Mouse (Mus musculus) sigmoid colon, adult 10 weeks (tissue): ENCODE data around the gene Enpp7. TPM values are rescaled to one million over a fixed set of nuclear protein-coding genes. Genes with fewer than 3 reads are reported as not detected.

Experiments used
- polyA plus RNA-seq: library from polyadenylated mRNA; stranded (reverse); fragments of 350-450 nt; fragmentation: Illumina TruSeq; extraction: RNeasy Lipid Tissue Mini Kit (QIAGEN cat#74804); gene quantifications from one replicate; pipeline ENCODE4 v1.2.3, GENCODE M21; 2014; ENCODE audit warnings: low read depth, low replicate concordance

Gene Enpp7
- not detected for polyA plus RNA-seq

GRCm38 (mm10) chr11:118987999-118988398 is at the start of gene Enpp7:
Gene Enpp7 (plus strand): TSS chr11:118988188.

GRCm38 (mm10) chr11:119022895-119023615 is 35.1 kb downstream of the Enpp7 start, which contains the start of gene Cbx2:
Gene Cbx2 (plus strand): TSS chr11:119022962.

GRCm38 (mm10) chr11:119040600-119041324 is 52.8 kb downstream of the Enpp7 start, which contains the start of gene Cbx8:
Gene Cbx8 (minus strand): TSS chr11:119040969.

Other genes with a start within 250 kb of the Enpp7 start
- 0.19 TPM for gene Rbfox3, start 76.6 kb upstream of the Enpp7 start, polyA plus RNA-seq
- gene Cbx2, start 34.8 kb downstream of the Enpp7 start, polyA plus RNA-seq: 0.41 TPM
- gene Cbx8, start 52.8 kb downstream of the Enpp7 start, polyA plus RNA-seq: 1.0 TPM
- 3.4 TPM for gene Cbx4, start 98.0 kb downstream of the Enpp7 start, polyA plus RNA-seq
- gene Tbc1d16, start 240.3 kb downstream of the Enpp7 start, polyA plus RNA-seq: 1.7 TPM
- not detected for gene Ccdc40, start 240.4 kb downstream of the Enpp7 start, polyA plus RNA-seq